10 mouse cellular contexts compared by ENCODE assay signal in genomic region chr12:91732729-91733448, GRCm38 (mm10). TPM values are rescaled to one million over a fixed set of nuclear protein-coding genes. Genes with fewer than 3 reads are reported as not detected.
DNase-seq lines count a peak whose midpoint lies in the region; ATAC-seq and TF ChIP-seq lines count a peak whose summit lies in the region.
"Had no signal": no experiment of that assay in that cellular context is flagged by ENCODE, and none has a peak within 500 bp of the region (broad histone marks: within the 10 kb centered on the region; RNA-seq: fewer than 3 reads in every experiment).

No protein-coding gene starts in this region.

- H3K9me3 ChIP-seq in hindbrain, postnatal 0 days (ENCODE audit: low read length), result no peaks in the 10 kb centered on the region

- no peaks in the 10 kb centered on the region for H3K4me1 ChIP-seq in hindbrain, postnatal 0 days (ENCODE audit: insufficient read depth, low read length)

- intact Hi-C loops in left cerebral cortex, adult 2 months (cut with DNase I), result loop anchor here (2.0 kb wide), 1 partner anchor 44 kb away; no protein-coding TSS in a partner anchor

- H3K4me3 ChIP-seq in left cerebral cortex, adult 2 months, result no peak overlapping the region
- no peak overlapping the region for H3K4me3 ChIP-seq in hindbrain, postnatal 0 days (ENCODE audit: low read length)

- peak; percentile 73 for ATAC-seq in frontal cortex, adult (ENCODE audit: low TSS enrichment)
- peak; percentile 88 for ATAC-seq in hindbrain, postnatal 0 days

- H3K27ac ChIP-seq in left cerebral cortex, adult 2 months, result no peak overlapping the region
- peak overlapping the region; percentile 45; the same call in 1 of the 2 replicates for H3K27ac ChIP-seq in hindbrain, postnatal 0 days
- H3K27ac ChIP-seq: liver, embryonic 14.5 days had no signal

- no peak overlapping the region for H3K9ac ChIP-seq in hindbrain, postnatal 0 days (replicated peaks; ENCODE audit: low read length)
- H3K9ac ChIP-seq: liver, embryonic 14.5 days had no signal

- H3K36me3 ChIP-seq in hindbrain, postnatal 0 days (ENCODE audit: insufficient read depth, low read length), result no peaks in the 10 kb centered on the region

- TF ChIP-seq POLR2A in brain, embryonic 14.5 days (IDR thresholded peaks at IDR 0.05; ENCODE audit: borderline replicate concordance, extremely low read depth, insufficient read depth, insufficient read length, poor library complexity, severe bottlenecking), result no peak

- no peak for DNase-seq in frontal cortex, postnatal 25 days (ENCODE audit: low spot score in 2 of 2)
- no peak for DNase-seq in left cerebral cortex, adult 2 months (ENCODE audit: extremely low spot score in 1 of 2, low spot score in 2 of 2)
- no peak for DNase-seq in left cerebral cortex, adult 18-20 months (ENCODE audit: low spot score in 2 of 2)
- peak; percentile 92 for DNase-seq in brain, embryonic 14.5 days (ENCODE audit: low read depth)
- peak; percentile 59 for DNase-seq in hindbrain, postnatal 0 days (ENCODE audit: low spot score)
- DNase-seq in adrenal gland, postnatal 14 days, result no peak
- DNase-seq in adrenal gland, adult 8-10 months, result no peak
- DNase-seq: cerebellum, postnatal 36 days had no signal

- no peak overlapping the region for H3K4me2 ChIP-seq in hindbrain, postnatal 0 days (ENCODE audit: low read depth, low read length)

- H3K27me3 ChIP-seq in hindbrain, postnatal 0 days (ENCODE audit: insufficient read depth, low read length), result no peaks in the 10 kb centered on the region

- 45% methylated on average over 6 of the region's 6 CpGs for WGBS in hindbrain, postnatal 0 days

- TF ChIP-seq CTCF in left cerebral cortex, adult 2 months (IDR thresholded peaks at IDR 0.05), result peak; percentile 15
- peak; percentile 15; the same call in 1 of the 2 replicates for TF ChIP-seq CTCF in brain, embryonic 14.5 days (IDR thresholded peaks at IDR 0.05; ENCODE audit: borderline replicate concordance, extremely low read depth, insufficient read depth, insufficient read length)
- TF ChIP-seq CTCF in hindbrain, postnatal 0 days (IDR thresholded peaks at IDR 0.05; ENCODE audit: low read depth), result peak; percentile 44

RNA-seq across cellular contexts. Expression of gene Ston2, which starts 55.3 kb away (rescaled TPM):
- total RNA-seq in left cerebral cortex, adult 2 months (2021), result 10 to 100 TPM; 17.1 to 20.2 TPM
- total RNA-seq in left cerebral cortex, adult 18-20 months (2021), result 10 to 100 TPM; 18.0 to 18.8 TPM
- polyA plus RNA-seq in brain, embryonic 14.5 days (2012; rRNA removed), result 7.8 and 9.0 TPM in 2 replicates
- total RNA-seq in hindbrain, postnatal 0 days (2014; rRNA removed), result 21.9 and 22.0 TPM in 2 replicates
- 7.7 and 8.0 TPM in 2 replicates for polyA plus RNA-seq in hindbrain, postnatal 0 days (2015; fragmentation: Nextera tagmentation; extraction: Ambion mirVana)
- 6.4 and 10.1 TPM in 2 replicates for total RNA-seq in adrenal gland, postnatal 14 days (2021)
- 10 to 100 TPM in 1 of 4 experiments, 1 to 10 TPM in 3; 4.6 to 10.7 (median 7.1) TPM for total RNA-seq in adrenal gland, adult 8-10 months (2022)

Comparison
In these comparisons a context has a peak if more than half of its experiments do, and no peak if none do; other contexts are left out.
1. DNase-seq: peak in brain, embryonic 14.5 days (single experiment) and hindbrain, postnatal 0 days (single experiment); none in frontal cortex, postnatal 25 days (0 of 2), left cerebral cortex, adult 2 months (0 of 2), left cerebral cortex, adult 18-20 months (0 of 2), adrenal gland, postnatal 14 days (single experiment) and adrenal gland, adult 8-10 months (single experiment).
2. Peak in every context shown above with its lines, with median percentiles within 50 percentile points of each other: CTCF ChIP-seq.